Mouse (Mus musculus): Measurements from ENCODE around the gene Zfp85. TPM values are rescaled to one million over a fixed set of nuclear protein-coding genes. Genes with fewer than 3 reads are reported as not detected.
A peak's percentile ranks its signal among the peaks of the same experiment; 100 is the strongest.

Gene Zfp85
- total and polyA plus RNA-seq, 3 experiments, result 2.7 to 6.4 (median 3.0) TPM

DNA sequence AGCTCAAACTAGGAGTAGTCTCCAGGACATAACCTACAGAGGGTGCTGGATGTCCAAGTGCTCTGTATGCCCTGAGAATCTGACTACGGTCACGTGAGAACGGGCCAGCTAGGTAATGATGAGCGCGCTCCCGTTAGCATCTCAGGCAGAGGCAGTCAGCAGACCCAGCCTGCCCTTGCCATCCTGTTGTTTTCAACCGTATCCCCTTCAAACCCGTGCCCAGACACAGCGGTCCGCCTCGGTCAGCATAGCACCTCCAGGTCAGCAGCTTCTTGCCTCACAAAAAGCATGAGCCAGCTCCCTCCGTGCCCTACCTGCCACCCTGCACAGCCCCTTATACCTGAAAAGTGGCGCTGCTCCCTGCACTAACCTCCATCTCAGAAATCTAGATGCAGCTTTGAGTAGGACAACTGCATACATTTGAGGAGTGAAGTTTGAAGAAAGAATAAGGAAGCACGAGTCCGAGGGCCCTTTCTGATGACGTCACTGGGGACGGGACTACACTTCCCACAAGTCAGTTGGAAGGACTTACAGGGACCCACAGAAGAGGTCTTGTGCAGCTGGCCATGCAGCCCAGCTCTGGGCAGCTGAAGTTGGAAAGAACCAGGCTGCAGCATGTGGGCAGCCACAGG lies 31.1 kb downstream of the Zfp85 start:
- Histone ChIP-seq H3K27ac (ENCODE audit: insufficient read depth, low read depth) (peak overlapping the region; percentile 27), H3K4me2 (ENCODE audit: insufficient read depth, low read depth, poor library complexity, severe bottlenecking) (peak overlapping the region; percentile 72), H3K4me1 (ENCODE audit: control insufficient read depth in 1 of 2, insufficient read depth in 2 of 2) (peaks cover 0 to 21% of the 10 kb centered on the region in 2 experiments; a peak in 2 of 4 replicates), H3K9ac (ENCODE audit: insufficient read depth, low read depth) (peak overlapping the region; percentile 91), H3K4me3 (replicated peaks in 1 of 3; ENCODE audit: low read depth in 2 of 3, low read length in 2 of 3, poor library complexity in 1 of 3) (peak overlapping the region; percentile 79 to 96 (median 90)), H3K36me3 (replicated peaks in 1 of 2; ENCODE audit: control insufficient read depth in 1 of 2, insufficient read depth in 1 of 2, low read length in 1 of 2) (no peaks in the 10 kb centered on the region), H3K79me2 (replicated peaks; ENCODE audit: control insufficient read depth, extremely low read depth, insufficient read depth, poor library complexity, severe bottlenecking) (peaks cover 3% of the 10 kb centered on the region; the same call in 1 of the 2 replicates), H3K27me3 (replicated peaks) (no peaks in the 10 kb centered on the region), H3K9me3 (replicated peaks; ENCODE audit: low read length) (no peaks in the 10 kb centered on the region)
- DNase-seq (ENCODE audit: extremely low read depth), result peak; percentile 89
- in situ Hi-C loops (cut with MboI; ENCODE audit: low pct_ligation_motif_present, low pct_unique_long_range_greater_than_20kb, low sequenced_read_pairs) (no loop called here), dilution Hi-C loops (cut with MboI; ENCODE audit: extremely low pct_ligation_motif_present, extremely low pct_unique_long_range_greater_than_20kb, low sequenced_read_pairs) (no loop called here)
- 0 out of 2 replicates have a peak, but pooled peaks have one; percentile 42 for TF ChIP-seq TCF12 (IDR thresholded peaks at IDR 0.05; ENCODE audit: low read depth, low read length)
- peak; percentile 86 for TF ChIP-seq SIN3A (IDR thresholded peaks at IDR 0.05; ENCODE audit: low read length)
- no peak for TF ChIP-seq CHD2 (IDR thresholded peaks at IDR 0.05; ENCODE audit: low read length)
- TF ChIP-seq E2F4 (IDR thresholded peaks at IDR 0.05; ENCODE audit: insufficient replicate concordance, low read depth, low read length), result no peak
- no peak for TF ChIP-seq RAD21 (IDR thresholded peaks at IDR 0.05; ENCODE audit: low read depth, low read length)
- TF ChIP-seq IRF4 (IDR thresholded peaks at IDR 0.05; ENCODE audit: low read depth, low read length), result no peak; the same call in 1 of the 2 replicates
- TF ChIP-seq ZMIZ1 (IDR thresholded peaks at IDR 0.05; ENCODE audit: low read depth, low read length), result no peak
- no peak; the same call in 1 of the 2 replicates for TF ChIP-seq JUND (conservative IDR thresholded peaks at IDR 0.05; ENCODE audit: low read depth, low read length)
- peak; percentile 78 for TF ChIP-seq MXI1 (IDR thresholded peaks at IDR 0.05; ENCODE audit: low read depth, low read length)
- no peak for TF ChIP-seq CHD1 (IDR thresholded peaks at IDR 0.05; ENCODE audit: low read depth, low read length)
- no peak for TF ChIP-seq EP300 (IDR thresholded peaks at IDR 0.05; ENCODE audit: low read length)
- TF ChIP-seq ZNF384 (IDR thresholded peaks at IDR 0.05; ENCODE audit: low read depth, low read length), result no peak
- TF ChIP-seq HCFC1 (IDR thresholded peaks at IDR 0.05; ENCODE audit: low read depth, low read length), result peak; percentile 94
- TF ChIP-seq POLR2A (IDR thresholded peaks at IDR 0.05; ENCODE audit: low read depth, low read length), result peak; percentile 79
- peak; percentile 84; the same call in 1 of the 2 replicates for TF ChIP-seq KAT2A (IDR thresholded peaks at IDR 0.05; ENCODE audit: insufficient replicate concordance, low read length)
- peak; percentile 54 for TF ChIP-seq USF1 (IDR thresholded peaks at IDR 0.05; ENCODE audit: low read depth, low read length)
- TF ChIP-seq PAX5 (IDR thresholded peaks at IDR 0.05; ENCODE audit: low read length), result no peak
- TF ChIP-seq NELFE (IDR thresholded peaks at IDR 0.05; ENCODE audit: low read depth, low read length), result peak; percentile 56
- TF ChIP-seq MAFK (IDR thresholded peaks at IDR 0.05; ENCODE audit: insufficient replicate concordance, low read length), result no peak
- no peak for TF ChIP-seq CTCF (conservative IDR thresholded peaks at IDR 0.05 in 1 of 2, IDR thresholded peaks at IDR 0.05 in 1 of 2; ENCODE audit: low read depth in 2 of 2, low read length in 2 of 2)
- peak; percentile 65; the same call in 1 of the 2 replicates for TF ChIP-seq POLR2AphosphoS2 (IDR thresholded peaks at IDR 0.05; ENCODE audit: low read depth, low read length)
- TF ChIP-seq NRF1 (IDR thresholded peaks at IDR 0.05; ENCODE audit: low read depth, low read length), result no peak
- TF ChIP-seq ETS1 (conservative IDR thresholded peaks at IDR 0.05; ENCODE audit: low read depth, low read length), result no peak
- no peak for TF ChIP-seq ZC3H11A (IDR thresholded peaks at IDR 0.05; ENCODE audit: low read depth, low read length)
- no peak for TF ChIP-seq SMC3 (IDR thresholded peaks at IDR 0.05; ENCODE audit: low read depth, low read length)
- peak; percentile 79 for TF ChIP-seq BHLHE40 (IDR thresholded peaks at IDR 0.05; ENCODE audit: low read depth, low read length)
- peak; percentile 93 for TF ChIP-seq ELF1 (IDR thresholded peaks at IDR 0.05; ENCODE audit: low read depth, low read length)
- TF ChIP-seq JUN (IDR thresholded peaks at IDR 0.05; ENCODE audit: insufficient read depth, low read depth, low read length), result no peak
- peak; percentile 49; the same call in 1 of the 2 replicates for TF ChIP-seq MAX (IDR thresholded peaks at IDR 0.05; ENCODE audit: low read length)
- TF ChIP-seq GABPA (IDR thresholded peaks at IDR 0.05; ENCODE audit: insufficient replicate concordance, low read depth, low read length), result no peak; the same call in 1 of the 2 replicates
- peak; percentile 83; the same call in 1 of the 2 replicates for TF ChIP-seq MYC (IDR thresholded peaks at IDR 0.05; ENCODE audit: low read depth, low read length)
- no peak for TF ChIP-seq ZKSCAN1 (IDR thresholded peaks at IDR 0.05; ENCODE audit: borderline replicate concordance, low read depth, low read length)
- no peak for TF ChIP-seq UBTF (IDR thresholded peaks at IDR 0.05; ENCODE audit: low read depth, low read length)
- no peak for TF ChIP-seq MEF2A (IDR thresholded peaks at IDR 0.05; ENCODE audit: borderline replicate concordance, low read depth, low read length)

All from CH12.LX (cell line).